Mouse (Mus musculus): ENCODE data around the gene Rhod. TPM values are rescaled to one million over a fixed set of nuclear protein-coding genes. Genes with fewer than 3 reads are reported as not detected.

Rhod gene
- polyA plus RNA-seq, 1 experiment from 2014 or later, result 13.9 TPM

- 0 out of 2 replicates have a peak, but pooled peaks cover 2% of the 10 kb centered on the region for H3K4me1 ChIP-seq
- no peak overlapping the region for H3K4me3 ChIP-seq
- no peak overlapping the region for H3K27ac ChIP-seq (replicated peaks)
- no peak for DNase-seq (ENCODE audit: low spot score)
- 87% methylated on average over 8 of the region's 8 CpGs for WGBS
- H3K36me3 ChIP-seq, result 0 out of 2 replicates have a peak, but pooled peaks cover under 1% of the 10 kb centered on the region
- no peaks in the 10 kb centered on the region for H3K27me3 ChIP-seq (ENCODE audit: low read depth, poor library complexity, severe bottlenecking)
- H3K9me3 ChIP-seq (replicated peaks), result no peaks in the 10 kb centered on the region
Measured at GRCm38 (mm10) chr19:4420153-4420910, 18.9 kb downstream of the Rhod start.

- Histone ChIP-seq H3K27me3 (ENCODE audit: low read depth, poor library complexity, severe bottlenecking) (no peaks in the 10 kb centered on the region), H3K36me3 (no peaks in the 10 kb centered on the region), H3K27ac (replicated peaks) (no peak overlapping the region), H3K9me3 (replicated peaks) (no peaks in the 10 kb centered on the region), H3K4me3 (no peak overlapping the region), H3K4me1 (0 out of 2 replicates have a peak, but pooled peaks cover 2% of the 10 kb centered on the region)
- 91% methylated on average over 5 of the region's 5 CpGs for WGBS
- no peak for DNase-seq (ENCODE audit: low spot score)
Measured at GRCm38 (mm10) chr19:4419711-4420110, 19.5 kb downstream of the Rhod start.

DNA sequence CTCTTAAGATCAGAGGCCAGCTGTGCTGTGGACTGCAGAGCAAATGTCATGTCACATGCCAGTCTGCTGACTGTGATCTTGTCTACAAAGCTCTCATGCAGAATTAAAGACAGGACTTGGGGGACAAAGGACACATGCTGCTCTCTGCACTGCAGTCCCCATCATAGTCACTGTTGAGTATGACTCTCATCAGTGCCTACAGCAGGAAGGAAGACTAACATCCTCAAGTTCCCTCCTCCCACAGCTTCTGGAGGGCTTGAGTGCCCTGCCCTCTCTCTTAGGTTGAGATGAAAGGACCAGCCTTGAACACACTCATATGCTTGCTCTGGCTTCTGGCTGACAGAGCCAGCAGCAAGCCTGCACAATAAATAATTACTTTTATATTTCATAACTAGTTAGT is 21.5 kb downstream of the Rhod start:
- Histone ChIP-seq H3K4me3 (no peak overlapping the region), H3K9me3 (replicated peaks) (no peaks in the 10 kb centered on the region; the same call in 1 of the 2 replicates), H3K4me1 (0 out of 2 replicates have a peak, but pooled peaks cover 2% of the 10 kb centered on the region), H3K27me3 (ENCODE audit: low read depth, poor library complexity, severe bottlenecking) (no peaks in the 10 kb centered on the region), H3K27ac (replicated peaks) (no peak overlapping the region), H3K36me3 (no peaks in the 10 kb centered on the region)
- DNase-seq (ENCODE audit: low spot score), result no peak

- no peak overlapping the region for H3K4me3 ChIP-seq
- 0% methylated on average over 1 of the region's 1 CpGs for WGBS
- H3K36me3 ChIP-seq, result no peaks in the 10 kb centered on the region
- peak; percentile 50 for DNase-seq (ENCODE audit: low spot score)
- H3K4me1 ChIP-seq, result 0 out of 2 replicates have a peak, but pooled peaks cover 2% of the 10 kb centered on the region
- H3K27me3 ChIP-seq (ENCODE audit: low read depth, poor library complexity, severe bottlenecking), result no peaks in the 10 kb centered on the region
- no peaks in the 10 kb centered on the region; the same call in 1 of the 2 replicates for H3K9me3 ChIP-seq (replicated peaks)
- no peak overlapping the region for H3K27ac ChIP-seq (replicated peaks)
Measured at GRCm38 (mm10) chr19:4417183-4417582, 22.0 kb downstream of the Rhod start.

DNA sequence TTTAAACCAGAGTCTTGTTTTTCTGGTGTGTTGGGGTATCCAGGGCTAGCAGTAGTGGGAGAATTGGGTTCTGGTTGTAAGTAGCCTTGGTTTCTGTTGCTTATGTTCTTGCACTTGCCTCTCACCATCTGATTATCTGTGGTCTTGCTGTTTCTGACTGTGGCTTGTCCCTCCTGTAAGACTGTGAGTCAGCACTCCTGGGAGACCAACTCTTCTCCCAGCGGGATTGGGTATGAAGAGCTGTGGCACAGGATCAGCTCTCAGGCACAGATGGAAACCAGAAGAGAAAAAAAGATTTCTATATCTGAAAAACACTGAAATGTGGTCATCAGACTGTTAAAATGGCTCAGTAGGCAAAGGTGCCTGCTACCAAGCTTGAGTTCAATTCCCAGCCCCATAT is 24.6 kb downstream of the Rhod start:
- Histone ChIP-seq H3K27me3 (ENCODE audit: low read depth, poor library complexity, severe bottlenecking) (no peaks in the 10 kb centered on the region), H3K4me3 (no peak overlapping the region), H3K27ac (replicated peaks) (no peak overlapping the region), H3K4me1 (0 out of 2 replicates have a peak, but pooled peaks cover 2% of the 10 kb centered on the region), H3K9me3 (replicated peaks) (no peaks in the 10 kb centered on the region; the same call in 1 of the 2 replicates), H3K36me3 (no peaks in the 10 kb centered on the region)
- no peak for DNase-seq (ENCODE audit: low spot score)
- 63% methylated on average over 1 of the region's 1 CpGs for WGBS

- H3K4me1 ChIP-seq, result no peaks in the 10 kb centered on the region
Measured at GRCm38 (mm10) chr19:4409062-4409461, 30.2 kb downstream of the Rhod start.

GRCm38 (mm10) chr19:4404840-4405239 is 34.4 kb downstream of the Rhod start:
- H3K4me3 ChIP-seq, result no peak overlapping the region
- 92% methylated on average over 2 of the region's 2 CpGs for WGBS

More at GRCm38 (mm10) chr19:4409062-4409461, 30.2 kb downstream of the Rhod start:
- no peaks in the 10 kb centered on the region for H3K27me3 ChIP-seq (ENCODE audit: low read depth, poor library complexity, severe bottlenecking)
- H3K4me3 ChIP-seq, result no peak overlapping the region
- H3K36me3 ChIP-seq, result no peaks in the 10 kb centered on the region
- H3K27ac ChIP-seq (replicated peaks), result no peak overlapping the region
- WGBS, result 66% methylated on average over 2 of the region's 2 CpGs
- H3K9me3 ChIP-seq (replicated peaks), result no peaks in the 10 kb centered on the region; the same call in 1 of the 2 replicates
- no peak for DNase-seq (ENCODE audit: low spot score)

GRCm38 (mm10) chr19:4398959-4399358 is 40.3 kb downstream of the Rhod start:
- H3K36me3 ChIP-seq, result no peaks in the 10 kb centered on the region
- WGBS, result 69% methylated on average over 4 of the region's 4 CpGs
- no peak for DNase-seq (ENCODE audit: low spot score)
- H3K4me3 ChIP-seq, result no peak overlapping the region
- peaks cover 3% of the 10 kb centered on the region; the same call in 1 of the 2 replicates for H3K9me3 ChIP-seq (replicated peaks)
- peaks cover 29% of the 10 kb centered on the region for H3K4me1 ChIP-seq
- H3K27me3 ChIP-seq (ENCODE audit: low read depth, poor library complexity, severe bottlenecking), result peaks cover 18% of the 10 kb centered on the region
- H3K27ac ChIP-seq (replicated peaks), result no peak overlapping the region

More at GRCm38 (mm10) chr19:4404840-4405239, 34.4 kb downstream of the Rhod start:
- H3K27me3 ChIP-seq (ENCODE audit: low read depth, poor library complexity, severe bottlenecking), result 0 out of 2 replicates have a peak, but pooled peaks cover 2% of the 10 kb centered on the region
- H3K36me3 ChIP-seq, result no peaks in the 10 kb centered on the region
- no peak for DNase-seq (ENCODE audit: low spot score)
- H3K27ac ChIP-seq (replicated peaks), result no peak overlapping the region
- no peaks in the 10 kb centered on the region; the same call in 1 of the 2 replicates for H3K9me3 ChIP-seq (replicated peaks)
- H3K4me1 ChIP-seq, result no peaks in the 10 kb centered on the region

DNA sequence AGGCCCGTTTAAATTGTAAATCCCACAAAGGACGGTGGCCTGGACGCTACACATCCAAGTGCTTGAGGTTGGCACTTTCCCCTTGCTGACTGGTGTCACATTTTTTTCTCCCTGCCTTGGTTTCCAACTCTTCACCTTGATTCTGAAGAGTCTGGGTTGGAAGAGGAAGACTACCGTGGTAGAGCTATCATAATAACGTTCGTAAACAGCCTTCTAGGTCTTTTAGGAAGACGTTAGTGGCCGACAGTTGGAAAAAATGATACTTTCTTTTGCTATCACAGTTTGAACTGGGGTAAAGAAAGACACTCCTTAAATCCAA is 40.6 kb downstream of the Rhod start:
- Histone ChIP-seq H3K4me1 (peaks cover 32% of the 10 kb centered on the region), H3K27me3 (ENCODE audit: low read depth, poor library complexity, severe bottlenecking) (peaks cover 18% of the 10 kb centered on the region), H3K4me3 (peak overlapping the region; percentile 98), H3K27ac (replicated peaks) (peak overlapping the region; percentile 99), H3K9me3 (replicated peaks) (peaks cover 3% of the 10 kb centered on the region; the same call in 1 of the 2 replicates), H3K36me3 (peaks cover 3% of the 10 kb centered on the region)
- no peak for DNase-seq (ENCODE audit: low spot score)
- 28% methylated on average over 8 of the region's 8 CpGs for WGBS

GRCm38 (mm10) chr19:4397798-4398629 is 41.2 kb downstream of the Rhod start, which contains the start of gene Kdm2a:
TSS of gene Kdm2a (minus strand) at chr19:4398285.
- Histone ChIP-seq H3K36me3 (peaks cover 9% of the 10 kb centered on the region), H3K4me3 (peak within 1 kb of the TSS; percentile 98), H3K9me3 (replicated peaks) (peaks cover 3% of the 10 kb centered on the region; the same call in 1 of the 2 replicates), H3K4me1 (peaks cover 38% of the 10 kb centered on the region), H3K27me3 (ENCODE audit: low read depth, poor library complexity, severe bottlenecking) (peaks cover 18% of the 10 kb centered on the region), H3K27ac (replicated peaks) (peak within 1 kb of the TSS; percentile 99)
- 1% methylated on average over 82 of the region's 82 CpGs for WGBS
- peak; percentile 56 for DNase-seq (ENCODE audit: low spot score)

DNA sequence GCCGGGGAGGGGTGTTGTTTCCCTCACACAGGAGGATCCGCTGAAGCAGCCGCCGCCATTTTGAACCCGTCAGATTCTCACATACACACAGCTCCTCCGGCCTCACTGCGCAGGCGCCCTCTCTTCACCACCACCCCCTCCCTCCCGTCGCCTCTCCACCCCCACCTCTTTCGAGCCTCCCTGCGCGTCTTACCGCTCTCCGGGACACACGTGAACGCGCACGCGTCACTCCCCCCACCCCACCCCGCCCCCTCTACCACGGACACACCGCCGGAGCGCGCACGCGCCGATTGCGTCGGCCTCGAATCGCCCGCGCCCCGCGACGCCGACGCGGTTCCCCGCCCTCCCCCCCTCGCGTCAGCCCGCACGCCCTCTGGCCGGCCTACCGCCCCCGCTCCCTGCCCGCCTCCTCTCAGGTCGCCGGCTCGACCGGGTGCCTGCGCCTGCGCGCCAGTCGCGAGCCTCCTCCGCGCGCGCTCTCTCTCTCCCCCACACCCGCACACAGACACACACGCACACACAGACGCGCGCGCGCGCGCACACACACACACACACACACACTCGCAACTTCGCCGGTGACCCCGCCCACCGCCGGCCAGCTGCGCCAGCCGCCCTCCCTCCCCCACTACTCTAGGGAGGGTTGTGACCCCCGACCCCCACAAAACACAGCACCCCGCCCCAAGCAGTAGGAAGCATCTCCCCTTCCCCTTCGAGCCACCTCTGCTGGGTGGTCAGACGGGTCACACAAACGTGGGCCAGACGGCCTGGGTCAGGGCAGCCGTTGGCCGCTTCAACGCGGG is 42.0 kb downstream of the Rhod start:
- peaks cover 18% of the 10 kb centered on the region for H3K27me3 ChIP-seq (ENCODE audit: low read depth, poor library complexity, severe bottlenecking)
- WGBS, result under 1% methylated on average over 89 of the region's 90 CpGs
- H3K4me1 ChIP-seq, result peaks cover 41% of the 10 kb centered on the region
- H3K4me3 ChIP-seq, result peak overlapping the region; percentile 98
- H3K36me3 ChIP-seq, result peaks cover 15% of the 10 kb centered on the region
- peak overlapping the region; percentile 99 for H3K27ac ChIP-seq (replicated peaks)
- DNase-seq (ENCODE audit: low spot score), result peak; percentile 99
- H3K9me3 ChIP-seq (replicated peaks), result 0 out of 2 replicates have a peak, but pooled peaks cover 3% of the 10 kb centered on the region
